Mouse (Mus musculus) kidney, adult 8-10 months (tissue): ENCODE measurements around the gene Mblac1.
"Not testable (repeated sequence)": the region's sequence is repeated elsewhere in the genome, so short reads cannot be mapped to it uniquely, and the experiment has no call there.

ENCODE experiments used
- DNase-seq, 2 experiments: peaks; one replicate each; pipeline ENCODE4 v3.0.0; 2022

Mblac1 gene

GRCm38 (mm10) chr5:138216632-138217031, 22.5 kb downstream of the Mblac1 start:
- not testable (repeated sequence) for DNase-seq

- no peak for DNase-seq
Observed at GRCm38 (mm10) chr5:138219864-138220263, 25.8 kb downstream of the Mblac1 start.

- DNase-seq: peak; percentile 88 to 95
Observed at GRCm38 (mm10) chr5:138222111-138222510, 28.0 kb downstream of the Mblac1 start.

GRCm38 (mm10) chr5:138223287-138223686, 29.2 kb downstream of the Mblac1 start:
- DNase-seq: no peak

GRCm38 (mm10) chr5:138225700-138226099, 31.6 kb downstream of the Mblac1 start, which contains the start of gene Nxpe5:
Nxpe5 (plus strand) TSS chr5:138225898.
- DNase-seq: no peak

GRCm38 (mm10) chr5:138226491-138226890, 32.4 kb downstream of the Mblac1 start:
- no peak for DNase-seq

GRCm38 (mm10) chr5:138227367-138227766, 33.3 kb downstream of the Mblac1 start:
- DNase-seq: no peak

- DNase-seq: peak in 1 of 2 experiments; percentile 69
Observed at GRCm38 (mm10) chr5:138228026-138228425, 33.9 kb downstream of the Mblac1 start.

GRCm38 (mm10) chr5:138229511-138229910, 35.4 kb downstream of the Mblac1 start:
- DNase-seq: no peak

- DNase-seq: no peak
Observed at GRCm38 (mm10) chr5:138233778-138234177, 39.7 kb downstream of the Mblac1 start.

- DNase-seq: no peak
Observed at GRCm38 (mm10) chr5:138234224-138234623, 40.1 kb downstream of the Mblac1 start.

- no peak for DNase-seq
Observed at GRCm38 (mm10) chr5:138241511-138241910, 47.4 kb downstream of the Mblac1 start.
